Mouse (Mus musculus) limb, embryonic 10.5 days (tissue): ENCODE data around the gene Ncapd2. TPM values are rescaled to one million over a fixed set of nuclear protein-coding genes. Genes with fewer than 3 reads are reported as not detected.
A peak's percentile ranks its signal among the peaks of the same experiment; 100 is the strongest.

ENCODE experiments used
- DNase-seq: peaks from one replicate; pipeline ENCODE4 v3.0.0-alpha.2; 2017; ENCODE audit warnings: low spot score
- H3K27ac ChIP-seq: fragments of 300-500 bp; sonication (generic); 2 replicates; pipeline ENCODE4 v1.5.1; 2016; ENCODE audit warnings: mild to moderate bottlenecking
- H3K27me3 ChIP-seq: fragments of 300-500 bp; sonication (generic); 2 replicates; pipeline ENCODE4 v1.6.1; 2016; ENCODE audit warnings: low read depth, mild to moderate bottlenecking; ENCODE audit not compliant: poor library complexity, severe bottlenecking
- H3K36me3 ChIP-seq: fragments of 300-500 bp; sonication (generic); 2 replicates; pipeline ENCODE4 v1.6.1; 2016; ENCODE audit warnings: mild to moderate bottlenecking, moderate library complexity
- H3K4me1 ChIP-seq: fragments of 300-500 bp; sonication (generic); 2 replicates; pipeline ENCODE4 v1.6.1; 2016
- H3K4me3 ChIP-seq: fragments of 300-500 bp; sonication (generic); 2 replicates; pipeline ENCODE4 v1.5.1; 2016; ENCODE audit warnings: mild to moderate bottlenecking, moderate library complexity
- H3K9me3 ChIP-seq: fragments of 300-500 bp; sonication (generic); replicated peaks from 2 replicates; pipeline ENCODE4 v1.6.1; 2016; ENCODE audit warnings: mild to moderate bottlenecking
- WGBS: fragments of 180-500 bp; shearing (Covaris S2); methylation state at CpG from one replicate; pipeline ENCODE4 v1.1.7; 2016; 5-methylcytosine and 5-hydroxymethylcytosine counted together
- polyA plus RNA-seq: library from polyadenylated mRNA; unstranded; fragments of >200 nt; fragmentation: Nextera tagmentation; extraction: Ambion mirVana; gene quantifications from 2 replicates; pipeline ENCODE4 v1.2.1, GENCODE M21; 2016

Ncapd2 gene
- polyA plus RNA-seq, 1 experiment from 2014 or later: 285 TPM

GRCm38 (mm10) chr6:125147329-125147728 is 44.2 kb downstream of the Ncapd2 start:
- Histone ChIP-seq H3K27me3 (no peaks in the 10 kb centered on the region), H3K4me1 (peaks cover 57% of the 10 kb centered on the region), H3K36me3 (peaks cover 74% of the 10 kb centered on the region), H3K4me3 (peak overlapping the region; percentile 81; the same call in 1 of the 2 replicates), H3K27ac (peak overlapping the region; percentile 47; the same call in 1 of the 2 replicates), H3K9me3 (no peaks in the 10 kb centered on the region)
- DNase-seq: no peak
- 78% methylated on average over 10 of the region's 10 CpGs for WGBS

- no peak for DNase-seq
- Histone ChIP-seq H3K27ac (peak overlapping the region; percentile 47; the same call in 1 of the 2 replicates), H3K4me3 (peak overlapping the region; percentile 81), H3K36me3 (peaks cover 74% of the 10 kb centered on the region), H3K4me1 (peaks cover 57% of the 10 kb centered on the region), H3K27me3 (no peaks in the 10 kb centered on the region), H3K9me3 (no peaks in the 10 kb centered on the region)
- WGBS: 90% methylated on average over 4 of the region's 4 CpGs
Observed at GRCm38 (mm10) chr6:125146797-125147196, 44.7 kb downstream of the Ncapd2 start.

GRCm38 (mm10) chr6:125146148-125146547 is 45.4 kb downstream of the Ncapd2 start:
- H3K27me3 ChIP-seq: no peaks in the 10 kb centered on the region
- peaks cover 74% of the 10 kb centered on the region for H3K36me3 ChIP-seq
- peak overlapping the region; percentile 81 for H3K4me3 ChIP-seq
- H3K27ac ChIP-seq: peak overlapping the region; percentile 93
- H3K4me1 ChIP-seq: peaks cover 57% of the 10 kb centered on the region
- WGBS: 66% methylated on average over 7 of the region's 7 CpGs
- H3K9me3 ChIP-seq: no peaks in the 10 kb centered on the region
- DNase-seq: no peak

- Histone ChIP-seq H3K4me1 (peaks cover 57% of the 10 kb centered on the region), H3K4me3 (peak overlapping the region; percentile 81), H3K9me3 (no peaks in the 10 kb centered on the region), H3K27ac (peak overlapping the region; percentile 93), H3K27me3 (no peaks in the 10 kb centered on the region), H3K36me3 (peaks cover 74% of the 10 kb centered on the region)
- WGBS: 1% methylated on average over 35 of the region's 35 CpGs
- DNase-seq: no peak
Observed at GRCm38 (mm10) chr6:125145479-125145951, 46.0 kb downstream of the Ncapd2 start.

- Histone ChIP-seq H3K4me1 (peaks cover 57% of the 10 kb centered on the region), H3K4me3 (peak within 1 kb of the TSS; percentile 81), H3K9me3 (no peaks in the 10 kb centered on the region), H3K27me3 (no peaks in the 10 kb centered on the region), H3K36me3 (peaks cover 75% of the 10 kb centered on the region), H3K27ac (peak within 1 kb of the TSS; percentile 93)
- DNase-seq: peak; percentile 89
- WGBS: under 1% methylated on average over 16 of the region's 16 CpGs
Observed at GRCm38 (mm10) chr6:125145001-125145400, 46.5 kb downstream of the Ncapd2 start, which contains the start of gene Iffo1. Gene Iffo1, plus strand, starts transcription at chr6:125145241.

GRCm38 (mm10) chr6:125143904-125144303 is 47.6 kb downstream of the Ncapd2 start:
- H3K36me3 ChIP-seq: peaks cover 76% of the 10 kb centered on the region
- no peak for DNase-seq
- H3K4me3 ChIP-seq: no peak overlapping the region
- WGBS: 90% methylated on average over 9 of the region's 9 CpGs
- peaks cover 50% of the 10 kb centered on the region for H3K4me1 ChIP-seq
- no peaks in the 10 kb centered on the region for H3K27me3 ChIP-seq
- H3K9me3 ChIP-seq: no peaks in the 10 kb centered on the region
- 0 out of 2 replicates have a peak overlapping the region, but pooled peaks have one; percentile 93 for H3K27ac ChIP-seq

GRCm38 (mm10) chr6:125143128-125143527 is 48.4 kb downstream of the Ncapd2 start:
- Histone ChIP-seq H3K9me3 (no peaks in the 10 kb centered on the region), H3K27ac (no peak overlapping the region), H3K27me3 (no peaks in the 10 kb centered on the region), H3K4me3 (no peak overlapping the region), H3K36me3 (peaks cover 76% of the 10 kb centered on the region), H3K4me1 (peaks cover 42% of the 10 kb centered on the region)
- 85% methylated on average over 3 of the region's 3 CpGs for WGBS
- no peak for DNase-seq

- no peaks in the 10 kb centered on the region for H3K9me3 ChIP-seq
- H3K27me3 ChIP-seq: no peaks in the 10 kb centered on the region
- H3K36me3 ChIP-seq: peaks cover 79% of the 10 kb centered on the region
- WGBS: 90% methylated on average over 8 of the region's 8 CpGs
- peaks cover 35% of the 10 kb centered on the region for H3K4me1 ChIP-seq
- no peak overlapping the region for H3K4me3 ChIP-seq
- no peak overlapping the region for H3K27ac ChIP-seq
- DNase-seq: no peak
Observed at GRCm38 (mm10) chr6:125142436-125142835, 49.1 kb downstream of the Ncapd2 start.

GRCm38 (mm10) chr6:125139747-125140146 is 51.8 kb downstream of the Ncapd2 start:
- H3K27ac ChIP-seq: no peak overlapping the region
- peaks cover 98% of the 10 kb centered on the region for H3K36me3 ChIP-seq
- no peaks in the 10 kb centered on the region for H3K9me3 ChIP-seq
- no peaks in the 10 kb centered on the region for H3K27me3 ChIP-seq
- H3K4me3 ChIP-seq: no peak overlapping the region
- DNase-seq: no peak
- peaks cover 10% of the 10 kb centered on the region for H3K4me1 ChIP-seq
- 88% methylated on average over 7 of the region's 7 CpGs for WGBS

GRCm38 (mm10) chr6:125137002-125137671 is 54.4 kb downstream of the Ncapd2 start:
- H3K4me1 ChIP-seq: peaks cover 13% of the 10 kb centered on the region

GRCm38 (mm10) chr6:125132470-125132869 is 59.0 kb downstream of the Ncapd2 start:
- WGBS: 9% methylated on average over 11 of the region's 11 CpGs
- Histone ChIP-seq H3K4me3 (peak overlapping the region; percentile 81), H3K27me3 (no peaks in the 10 kb centered on the region), H3K9me3 (no peaks in the 10 kb centered on the region), H3K36me3 (peaks cover 78% of the 10 kb centered on the region), H3K27ac (peak overlapping the region; percentile 89), H3K4me1 (peaks cover 16% of the 10 kb centered on the region)
- DNase-seq: no peak

More at GRCm38 (mm10) chr6:125137002-125137671, 54.4 kb downstream of the Ncapd2 start:
- WGBS: 93% methylated on average over 19 of the region's 19 CpGs
- H3K27me3 ChIP-seq: no peaks in the 10 kb centered on the region
- H3K27ac ChIP-seq: no peak overlapping the region
- peak; percentile 55 for DNase-seq
- H3K4me3 ChIP-seq: no peak overlapping the region
- peaks cover 92% of the 10 kb centered on the region for H3K36me3 ChIP-seq
- H3K9me3 ChIP-seq: no peaks in the 10 kb centered on the region

- Histone ChIP-seq H3K27ac (peak within 1 kb of the TSS; percentile 89), H3K9me3 (no peaks in the 10 kb centered on the region), H3K36me3 (peaks cover 78% of the 10 kb centered on the region), H3K4me1 (peaks cover 16% of the 10 kb centered on the region), H3K4me3 (peak within 1 kb of the TSS; percentile 81), H3K27me3 (no peaks in the 10 kb centered on the region)
- DNase-seq: peak; percentile 99
- WGBS: under 1% methylated on average over 66 of the region's 66 CpGs
Observed at GRCm38 (mm10) chr6:125131302-125132156, 60.0 kb downstream of the Ncapd2 start, which contains the start of gene Nop2. Gene Nop2, plus strand, starts transcription at chr6:125131909.
